Mouse (Mus musculus): Measurements from ENCODE around the gene Cyp4a10.
"Not testable (repeated sequence)": the region's sequence is repeated elsewhere in the genome, so short reads cannot be mapped to it uniquely, and the experiment has no call there.

Gene Cyp4a10

GRCm38 (mm10) chr4:115518000-115518399 lies at the start of gene Cyp4a10:
Gene Cyp4a10, plus strand, starts transcription at chr4:115518264.
- DNase-seq (ENCODE audit: low spot score in 2 of 2): not testable (repeated sequence)

GRCm38 (mm10) chr4:115473585-115473984 lies 44.5 kb upstream of the Cyp4a10 start:
- DNase-seq (ENCODE audit: low spot score in 2 of 2): not testable (repeated sequence)

GRCm38 (mm10) chr4:115476051-115476450 lies 42.0 kb upstream of the Cyp4a10 start:
- DNase-seq (ENCODE audit: low spot score in 2 of 2): not testable (repeated sequence)

GRCm38 (mm10) chr4:115481006-115481652 lies 36.9 kb upstream of the Cyp4a10 start:
- no peak for DNase-seq (ENCODE audit: low spot score in 2 of 2)

- DNase-seq (ENCODE audit: low spot score in 2 of 2): no peak
Observed at GRCm38 (mm10) chr4:115496001-115496400, 22.1 kb upstream of the Cyp4a10 start, which contains the start of gene Cyp4a14. Gene Cyp4a14, minus strand, starts transcription at chr4:115496142.

- DNase-seq (ENCODE audit: low spot score in 2 of 2): no peak
Observed at GRCm38 (mm10) chr4:115497466-115497865, 20.6 kb upstream of the Cyp4a10 start.

GRCm38 (mm10) chr4:115513964-115514363 lies 4.1 kb upstream of the Cyp4a10 start:
- not testable (repeated sequence) for DNase-seq (ENCODE audit: low spot score in 2 of 2)

- DNase-seq (ENCODE audit: low spot score in 2 of 2): no peak
Observed at GRCm38 (mm10) chr4:115519444-115519843, 1.4 kb downstream of the Cyp4a10 start.

GRCm38 (mm10) chr4:115521766-115522165 lies 3.7 kb downstream of the Cyp4a10 start:
- no peak for DNase-seq (ENCODE audit: low spot score in 2 of 2)

GRCm38 (mm10) chr4:115545101-115545500 lies 27.0 kb downstream of the Cyp4a10 start:
- DNase-seq (ENCODE audit: low spot score in 2 of 2): no peak

GRCm38 (mm10) chr4:115546141-115546828 lies 28.2 kb downstream of the Cyp4a10 start:
- no peak for DNase-seq (ENCODE audit: low spot score in 2 of 2)

GRCm38 (mm10) chr4:115552726-115553125 lies 34.7 kb downstream of the Cyp4a10 start:
- DNase-seq (ENCODE audit: low spot score in 2 of 2): no peak

- no peak for DNase-seq (ENCODE audit: low spot score in 2 of 2)
Observed at GRCm38 (mm10) chr4:115555513-115555912, 37.4 kb downstream of the Cyp4a10 start.

- DNase-seq (ENCODE audit: low spot score in 2 of 2): no peak
Observed at GRCm38 (mm10) chr4:115557861-115558561, 39.9 kb downstream of the Cyp4a10 start.

- not testable (repeated sequence) for DNase-seq (ENCODE audit: low spot score in 2 of 2)
Observed at GRCm38 (mm10) chr4:115561236-115561635, 43.2 kb downstream of the Cyp4a10 start.

- DNase-seq (ENCODE audit: low spot score in 2 of 2): no peak
Observed at GRCm38 (mm10) chr4:115563401-115563800, 45.3 kb downstream of the Cyp4a10 start, which contains the start of gene Cyp4a31. Gene Cyp4a31, plus strand, starts transcription at chr4:115563649.

GRCm38 (mm10) chr4:115564469-115565225 lies 46.6 kb downstream of the Cyp4a10 start:
- DNase-seq (ENCODE audit: low spot score in 2 of 2): not testable (repeated sequence)

GRCm38 (mm10) chr4:115575255-115575654 lies 57.2 kb downstream of the Cyp4a10 start:
- no peak for DNase-seq (ENCODE audit: low spot score in 2 of 2)

GRCm38 (mm10) chr4:115575776-115576175 lies 57.7 kb downstream of the Cyp4a10 start:
- DNase-seq (ENCODE audit: low spot score in 2 of 2): no peak

GRCm38 (mm10) chr4:115583036-115583435 lies 65.0 kb downstream of the Cyp4a10 start:
- DNase-seq (ENCODE audit: low spot score in 2 of 2): peak in 1 of 2 experiments; percentile 16
